Comparison of ENCODE assay signal across 1 mouse cellular context in the genomic region with DNA sequence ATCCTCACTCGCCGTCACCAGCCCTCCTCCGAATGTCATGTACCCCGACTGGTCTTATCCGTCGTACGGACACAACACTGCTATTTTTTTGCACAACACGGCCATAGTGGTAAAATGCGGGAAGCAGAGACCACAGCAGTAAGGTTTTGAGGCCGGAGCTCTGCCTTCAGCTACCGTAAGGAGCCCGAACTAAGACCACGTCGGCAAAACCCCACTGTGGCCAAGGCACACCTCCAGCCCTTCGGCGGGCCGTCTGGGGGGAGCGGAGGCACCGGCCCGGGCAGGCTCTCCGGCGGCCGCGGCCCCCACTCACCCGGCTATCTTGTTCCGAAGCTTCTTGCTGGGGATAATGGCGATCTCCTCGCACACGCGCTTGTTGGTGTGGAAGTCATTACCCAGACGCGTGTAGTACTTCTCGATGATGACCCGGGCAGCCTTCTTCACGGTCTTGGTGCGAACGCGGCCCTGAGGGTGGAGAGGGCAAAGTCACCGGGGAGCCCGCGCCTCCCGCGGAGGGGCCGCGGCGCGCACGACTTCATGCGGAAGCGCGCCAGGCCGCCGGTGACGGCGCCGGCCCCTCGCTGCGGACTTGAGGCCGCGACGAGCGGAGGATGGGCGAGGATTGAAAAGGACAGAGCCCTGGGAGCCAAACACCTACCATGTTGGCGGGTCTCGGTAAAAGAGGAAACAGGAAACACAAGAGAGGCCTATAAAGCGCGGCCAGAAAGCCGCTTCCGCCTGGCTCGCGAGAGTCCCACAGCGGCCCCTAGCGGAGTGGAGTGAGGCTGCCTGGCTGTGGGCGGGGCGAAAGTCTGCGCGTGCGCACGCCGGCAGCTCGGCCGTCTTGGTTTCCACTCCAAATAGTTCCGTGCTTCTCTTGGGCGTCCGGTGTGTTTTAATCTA.
A peak's percentile ranks its signal among the peaks of the same experiment; 100 is the strongest.
TF ChIP-seq lines count a peak whose summit lies in the region.

A gene (minus strand): TSS at position 711 of the 903 bp plus-strand sequence.

TF ChIP-seq in CH12.LX, 34 proteins besides CTCF, POLR2A, EP300 and RAD21:
- TF ChIP-seq JUND (conservative IDR thresholded peaks at IDR 0.05; ENCODE audit: low read depth, low read length) (no peak), MAX (IDR thresholded peaks at IDR 0.05; ENCODE audit: low read length) (peak; percentile 88), HCFC1 (IDR thresholded peaks at IDR 0.05; ENCODE audit: low read depth, low read length) (peak; percentile 90), MAFK (IDR thresholded peaks at IDR 0.05; ENCODE audit: insufficient replicate concordance, low read length) (no peak), IRF4 (IDR thresholded peaks at IDR 0.05; ENCODE audit: low read depth, low read length) (peak; percentile 71), TCF12 (IDR thresholded peaks at IDR 0.05; ENCODE audit: low read depth, low read length) (peak; percentile 98), TBP (conservative IDR thresholded peaks at IDR 0.05; ENCODE audit: low read depth, low read length) (peak; percentile 97), GABPA (IDR thresholded peaks at IDR 0.05; ENCODE audit: insufficient replicate concordance, low read depth, low read length) (peak; percentile 79), ZNF384 (IDR thresholded peaks at IDR 0.05; ENCODE audit: low read depth, low read length) (no peak), PAX5 (IDR thresholded peaks at IDR 0.05; ENCODE audit: low read length) (no peak), CHD1 (IDR thresholded peaks at IDR 0.05; ENCODE audit: low read depth, low read length) (0 out of 2 replicates have a peak, but pooled peaks have one; percentile 24), NELFE (IDR thresholded peaks at IDR 0.05; ENCODE audit: low read depth, low read length) (peak; percentile 96), KAT2A (IDR thresholded peaks at IDR 0.05; ENCODE audit: insufficient replicate concordance, low read length) (peak; percentile 91; the same call in 1 of the 2 replicates), NRF1 (IDR thresholded peaks at IDR 0.05; ENCODE audit: low read depth, low read length) (peak; percentile 91), MEF2A (IDR thresholded peaks at IDR 0.05; ENCODE audit: borderline replicate concordance, low read depth, low read length) (0 out of 2 replicates have a peak, but pooled peaks have one; percentile 74), POLR2AphosphoS2 (IDR thresholded peaks at IDR 0.05; ENCODE audit: low read depth, low read length) (peak; percentile 91), MYC (IDR thresholded peaks at IDR 0.05; ENCODE audit: low read depth, low read length) (peak; percentile 95), UBTF (IDR thresholded peaks at IDR 0.05; ENCODE audit: low read depth, low read length) (0 out of 2 replicates have a peak, but pooled peaks have one; percentile 13), E2F4 (IDR thresholded peaks at IDR 0.05; ENCODE audit: insufficient replicate concordance, low read depth, low read length) (peak; percentile 51; the same call in 1 of the 2 replicates), ZC3H11A (IDR thresholded peaks at IDR 0.05; ENCODE audit: low read depth, low read length) (no peak), ELF1 (IDR thresholded peaks at IDR 0.05; ENCODE audit: low read depth, low read length) (peak; percentile 94), USF2 (conservative IDR thresholded peaks at IDR 0.05; ENCODE audit: low read depth, low read length) (no peak), JUN (IDR thresholded peaks at IDR 0.05; ENCODE audit: insufficient read depth, low read depth, low read length) (no peak), SIN3A (IDR thresholded peaks at IDR 0.05; ENCODE audit: low read length) (peak; percentile 84; the same call in 1 of the 2 replicates), SMC3 (IDR thresholded peaks at IDR 0.05; ENCODE audit: low read depth, low read length) (no peak; the same call in 1 of the 2 replicates), MAZ (IDR thresholded peaks at IDR 0.05; ENCODE audit: low read depth, low read length) (0 out of 2 replicates have a peak, but pooled peaks have one; percentile 16), ZMIZ1 (IDR thresholded peaks at IDR 0.05; ENCODE audit: low read depth, low read length) (peak; percentile 91), MXI1 (IDR thresholded peaks at IDR 0.05; ENCODE audit: low read depth, low read length) (peak; percentile 77; the same call in 1 of the 2 replicates)
